Mouse (Mus musculus) kidney, postnatal 0 days (tissue): Measurements from ENCODE around the gene B3gnt9. TPM values are rescaled to one million over a fixed set of nuclear protein-coding genes. Genes with fewer than 3 reads are reported as not detected.
"Not testable (repeated sequence)": the region's sequence is repeated elsewhere in the genome, so short reads cannot be mapped to it uniquely, and the experiment has no call there.

Experiments used
- ATAC-seq: fragments of 200-750 bp; cut with Nextera tagmentation; replicated peaks from 2 replicates; pipeline ENCODE4 v1.8.0; 2017; ENCODE audit warnings: low read depth, moderate number of reproducible peaks, moderate TSS enrichment, moderate library complexity; ENCODE audit not compliant: low FRiP score
- DNase-seq: peaks from one replicate; pipeline ENCODE4 v3.0.0-alpha.2; 2016; ENCODE audit warnings: low spot score
- H3K27ac ChIP-seq: fragments of 300-500 bp; sonication (generic); 2 replicates; pipeline ENCODE4 v1.5.1; 2014; ENCODE audit warnings: mild to moderate bottlenecking
- H3K27me3 ChIP-seq: fragments of 300-500 bp; sonication (generic); 2 replicates; pipeline ENCODE4 v1.6.1; 2014; ENCODE audit warnings: low read length, mixed read lengths; ENCODE audit not compliant: insufficient read depth
- H3K36me3 ChIP-seq: fragments of 300-500 bp; sonication (generic); 2 replicates; pipeline ENCODE4 v1.6.1; 2014; ENCODE audit warnings: low read length, mixed read lengths; ENCODE audit not compliant: insufficient read depth
- H3K4me1 ChIP-seq: fragments of 300-500 bp; sonication (generic); replicated peaks from 2 replicates; pipeline ENCODE4 v1.6.1; 2014; ENCODE audit warnings: antibody characterized with exemption, low read length, mixed read lengths; ENCODE audit not compliant: insufficient read depth
- H3K4me2 ChIP-seq: fragments of 300-500 bp; sonication (generic); 2 replicates; pipeline ENCODE4 v1.6.1; 2014; ENCODE audit warnings: mild to moderate bottlenecking, low read length, moderate library complexity, mixed read lengths
- H3K4me3 ChIP-seq: fragments of 300-500 bp; sonication (generic); replicated peaks from 2 replicates; pipeline ENCODE4 v1.5.1; 2014; ENCODE audit warnings: low read depth, low read length
- H3K9ac ChIP-seq: fragments of 300-500 bp; sonication (generic); 2 replicates; pipeline ENCODE4 v1.6.1; 2014; ENCODE audit warnings: low read depth, low read length
- H3K9me3 ChIP-seq: fragments of 300-500 bp; sonication (generic); replicated peaks from 2 replicates; pipeline ENCODE4 v1.6.1; 2016; ENCODE audit warnings: low read length, inconsistent platforms, mixed read lengths
- CTCF ChIP-seq: IDR thresholded peaks from 2 replicates; pipeline ENCODE4 v1.5.1; 2016; ENCODE audit warnings: antibody characterized with exemption, low read depth, mild to moderate bottlenecking, moderate library complexity
- WGBS: fragments of 180-500 bp; shearing (Covaris S2); extraction: QIAGEN DNeasy Blood & Tissue Kit; methylation state at CpG from one replicate; pipeline ENCODE4 v1.1.7; 2014; 5-methylcytosine and 5-hydroxymethylcytosine counted together
- polyA plus RNA-seq: library from polyadenylated mRNA; unstranded; fragments of >200 nt; fragmentation: Nextera tagmentation; extraction: Ambion mirVana; gene quantifications from 2 replicates; pipeline ENCODE4 v1.2.1, GENCODE M21; 2015

B3gnt9 gene
- polyA plus RNA-seq, 1 experiment from 2014 or later: 7.5 TPM

GRCm38 (mm10) chr8:105241016-105241415 is 13.9 kb downstream of the B3gnt9 start:
- H3K9me3 ChIP-seq: no peaks in the 10 kb centered on the region
- TF ChIP-seq CTCF: no peak
- H3K4me1 ChIP-seq: no peaks in the 10 kb centered on the region
- no peak overlapping the region for H3K27ac ChIP-seq
- H3K4me2 ChIP-seq: no peak overlapping the region
- no peaks in the 10 kb centered on the region for H3K27me3 ChIP-seq
- H3K9ac ChIP-seq: no peak overlapping the region
- 96% methylated on average over 7 of the region's 7 CpGs for WGBS
- peaks cover 28% of the 10 kb centered on the region for H3K36me3 ChIP-seq
- DNase-seq (no peak), ATAC-seq (no peak)
- H3K4me3 ChIP-seq: no peak overlapping the region

GRCm38 (mm10) chr8:105237442-105238142 is 17.4 kb downstream of the B3gnt9 start:
- H3K9me3 ChIP-seq: no peaks in the 10 kb centered on the region
- WGBS: 80% methylated on average over 14 of the region's 14 CpGs
- H3K4me2 ChIP-seq: no peak overlapping the region
- no peaks in the 10 kb centered on the region for H3K27me3 ChIP-seq
- H3K4me1 ChIP-seq: no peaks in the 10 kb centered on the region
- DNase-seq: no peak
- H3K9ac ChIP-seq: no peak overlapping the region
- H3K4me3 ChIP-seq: no peak overlapping the region
- H3K27ac ChIP-seq: no peak overlapping the region
- H3K36me3 ChIP-seq: peaks cover 37% of the 10 kb centered on the region
- no peak for ATAC-seq
- no peak for TF ChIP-seq CTCF

- Histone ChIP-seq H3K36me3 (peaks cover 24% of the 10 kb centered on the region; the same call in 1 of the 2 replicates), H3K4me3 (no peak overlapping the region), H3K4me2 (no peak overlapping the region), H3K9ac (no peak overlapping the region), H3K9me3 (no peaks in the 10 kb centered on the region), H3K27ac (no peak overlapping the region), H3K4me1 (no peaks in the 10 kb centered on the region), H3K27me3 (no peaks in the 10 kb centered on the region)
- TF ChIP-seq CTCF: no peak
- 74% methylated on average over 1 of the region's 1 CpGs for WGBS
- ATAC-seq (no peak), DNase-seq (no peak)
Measured at GRCm38 (mm10) chr8:105235206-105235605, 19.7 kb downstream of the B3gnt9 start.

- WGBS: 56% methylated on average over 1 of the region's 1 CpGs
- TF ChIP-seq CTCF: no peak
- ATAC-seq: no peak
Measured at GRCm38 (mm10) chr8:105233126-105233935, 21.6 kb downstream of the B3gnt9 start.

GRCm38 (mm10) chr8:105232321-105232693 is 22.6 kb downstream of the B3gnt9 start:
- H3K27ac ChIP-seq, H3K4me3 ChIP-seq, H3K4me2 ChIP-seq, H3K9me3 ChIP-seq, H3K4me1 ChIP-seq, DNase-seq, H3K27me3 ChIP-seq, H3K9ac ChIP-seq, ATAC-seq, H3K36me3 ChIP-seq: not testable (repeated sequence)
- 93% methylated on average over 4 of the region's 4 CpGs for WGBS

More at GRCm38 (mm10) chr8:105233126-105233935, 21.6 kb downstream of the B3gnt9 start:
- Histone ChIP-seq H3K9ac (no peak overlapping the region), H3K27ac (no peak overlapping the region), H3K36me3 (0 out of 2 replicates have a peak, but pooled peaks cover 9% of the 10 kb centered on the region), H3K4me2 (no peak overlapping the region), H3K4me3 (no peak overlapping the region), H3K4me1 (no peaks in the 10 kb centered on the region), H3K27me3 (no peaks in the 10 kb centered on the region), H3K9me3 (no peaks in the 10 kb centered on the region)
- no peak for DNase-seq

- ATAC-seq (no peak), DNase-seq (no peak)
- no peak for TF ChIP-seq CTCF
- H3K36me3 ChIP-seq: 0 out of 2 replicates have a peak, but pooled peaks cover 9% of the 10 kb centered on the region
- no peak overlapping the region for H3K9ac ChIP-seq
- no peak overlapping the region for H3K4me2 ChIP-seq
- H3K4me1 ChIP-seq: no peaks in the 10 kb centered on the region
- H3K9me3 ChIP-seq: no peaks in the 10 kb centered on the region
- H3K27me3 ChIP-seq: no peaks in the 10 kb centered on the region
- no peak overlapping the region for H3K27ac ChIP-seq
- no peak overlapping the region for H3K4me3 ChIP-seq
- 85% methylated on average over 12 of the region's 12 CpGs for whole genome bisulfite sequencing
Measured at GRCm38 (mm10) chr8:105231503-105232320, 23.2 kb downstream of the B3gnt9 start.
